Mouse (Mus musculus) bone marrow macrophage, adult 2 months (primary cell): ENCODE measurements around the gene Cyp2j6.

Experiments used
- CTCF ChIP-seq: IDR thresholded peaks from 2 replicates; pipeline ENCODE4 v1.5.1; 2012; ENCODE audit warnings: low read depth, mild to moderate bottlenecking, low read length, moderate library complexity
- POLR2A ChIP-seq: IDR thresholded peaks from 2 replicates; pipeline ENCODE4 v1.6.1; 2012; ENCODE audit warnings: mild to moderate bottlenecking, low read depth, low read length, borderline replicate concordance

DNA sequence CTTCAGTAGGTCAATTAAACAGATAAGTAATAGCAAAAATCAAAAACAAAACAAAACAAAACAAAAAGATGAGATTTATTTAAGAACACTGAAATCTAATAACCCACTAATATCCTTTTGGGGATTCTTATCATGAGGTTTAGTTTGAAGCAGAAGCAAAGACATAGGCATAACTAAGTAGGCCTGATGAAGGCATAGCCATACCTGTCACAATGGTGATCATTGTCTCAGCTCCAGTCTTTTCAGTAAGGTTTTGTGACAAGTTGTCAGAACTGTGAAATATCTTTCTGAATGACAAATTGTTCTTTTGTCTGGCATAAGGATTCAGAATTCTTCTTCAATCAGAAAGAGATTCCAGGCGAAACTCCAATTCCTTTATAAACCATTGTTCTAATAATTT lies 6.3 kb upstream of the Cyp2j6 start:
- TF ChIP-seq POLR2A, result no peak
- TF ChIP-seq CTCF, result no peak
